Mouse (Mus musculus) neural tube, embryonic 12.5 days (tissue): Measurements from ENCODE around the gene Fbn1. TPM values are rescaled to one million over a fixed set of nuclear protein-coding genes. Genes with fewer than 3 reads are reported as not detected.

Experiments
- ATAC-seq: fragments of 200-750 bp; cut with Nextera tagmentation; 2 replicates; pipeline ENCODE4 v1.8.0; 2017; ENCODE audit warnings: low read depth, mild to moderate bottlenecking, moderate TSS enrichment, moderate library complexity; ENCODE audit not compliant: low FRiP score
- H3K27ac ChIP-seq: fragments of 300-500 bp; sonication (generic); 2 replicates; pipeline ENCODE4 v1.5.1; 2016
- H3K27me3 ChIP-seq: fragments of 300-500 bp; sonication (generic); replicated peaks from 2 replicates; pipeline ENCODE4 v1.6.1; 2016; ENCODE audit warnings: mild to moderate bottlenecking
- H3K36me3 ChIP-seq: fragments of 300-500 bp; sonication (generic); 2 replicates; pipeline ENCODE4 v1.6.1; 2016; ENCODE audit warnings: mild to moderate bottlenecking
- H3K4me1 ChIP-seq: fragments of 300-500 bp; sonication (generic); 2 replicates; pipeline ENCODE4 v1.6.1; 2016
- H3K4me2 ChIP-seq: fragments of 300-500 bp; sonication (generic); replicated peaks from 2 replicates; pipeline ENCODE4 v1.6.1; 2016; ENCODE audit warnings: mild to moderate bottlenecking
- H3K4me3 ChIP-seq: fragments of 300-500 bp; sonication (generic); 2 replicates; pipeline ENCODE4 v1.5.1; 2016
- H3K9ac ChIP-seq: fragments of 300-500 bp; sonication (generic); 2 replicates; pipeline ENCODE4 v1.6.1; 2016; ENCODE audit warnings: mild to moderate bottlenecking
- H3K9me3 ChIP-seq: fragments of 300-500 bp; sonication (generic); 2 replicates; pipeline ENCODE4 v1.6.1; 2016; ENCODE audit warnings: mild to moderate bottlenecking
- WGBS: fragments of 180-500 bp; shearing (Covaris S2); methylation state at CpG from one replicate; pipeline ENCODE4 v1.1.7; 2016; 5-methylcytosine and 5-hydroxymethylcytosine counted together
- polyA plus RNA-seq: library from polyadenylated mRNA; unstranded; fragments of >200 nt; fragmentation: Nextera tagmentation; extraction: Ambion mirVana; gene quantifications from 2 replicates; pipeline ENCODE4 v1.2.1, GENCODE M21; 2016

Fbn1 gene
- polyA plus RNA-seq, 1 experiment from 2014 or later, result 6.8 TPM

- Histone ChIP-seq H3K27me3 (no peaks in the 10 kb centered on the region), H3K4me3 (no peak overlapping the region), H3K4me2 (no peak overlapping the region), H3K9ac (no peak overlapping the region), H3K9me3 (no peaks in the 10 kb centered on the region), H3K4me1 (no peaks in the 10 kb centered on the region), H3K27ac (no peak overlapping the region), H3K36me3 (no peaks in the 10 kb centered on the region)
- ATAC-seq, result no peak
- 90% methylated on average over 4 of the region's 4 CpGs for WGBS
Measured at GRCm38 (mm10) chr2:125404509-125405105, 103.2 kb downstream of the Fbn1 start.

GRCm38 (mm10) chr2:125402276-125402675, 105.5 kb downstream of the Fbn1 start:
- Histone ChIP-seq H3K4me2 (no peak overlapping the region), H3K36me3 (no peaks in the 10 kb centered on the region), H3K4me3 (no peak overlapping the region), H3K9me3 (no peaks in the 10 kb centered on the region), H3K27me3 (no peaks in the 10 kb centered on the region), H3K4me1 (no peaks in the 10 kb centered on the region), H3K9ac (no peak overlapping the region), H3K27ac (no peak overlapping the region)
- ATAC-seq, result no peak
- WGBS, result 84% methylated on average over 1 of the region's 1 CpGs

GRCm38 (mm10) chr2:125400121-125400520, 107.7 kb downstream of the Fbn1 start:
- Histone ChIP-seq H3K4me2 (no peak overlapping the region), H3K27ac (no peak overlapping the region), H3K27me3 (no peaks in the 10 kb centered on the region), H3K4me1 (no peaks in the 10 kb centered on the region), H3K9ac (no peak overlapping the region), H3K9me3 (no peaks in the 10 kb centered on the region), H3K4me3 (no peak overlapping the region), H3K36me3 (no peaks in the 10 kb centered on the region)
- ATAC-seq, result no peak
- 94% methylated on average over 3 of the region's 3 CpGs for WGBS

GRCm38 (mm10) chr2:125397796-125398195, 110.0 kb downstream of the Fbn1 start:
- no peaks in the 10 kb centered on the region for H3K9me3 ChIP-seq
- no peaks in the 10 kb centered on the region for H3K36me3 ChIP-seq
- no peak overlapping the region for H3K4me3 ChIP-seq
- no peaks in the 10 kb centered on the region for H3K27me3 ChIP-seq
- 90% methylated on average over 7 of the region's 7 CpGs for WGBS
- no peak for ATAC-seq
- no peak overlapping the region for H3K27ac ChIP-seq
- H3K9ac ChIP-seq, result no peak overlapping the region
- no peaks in the 10 kb centered on the region for H3K4me1 ChIP-seq
- no peak overlapping the region for H3K4me2 ChIP-seq

GRCm38 (mm10) chr2:125394428-125395101, 113.2 kb downstream of the Fbn1 start:
- WGBS, result 95% methylated on average over 9 of the region's 9 CpGs
- Histone ChIP-seq H3K27ac (no peak overlapping the region), H3K4me1 (no peaks in the 10 kb centered on the region), H3K4me3 (no peak overlapping the region), H3K36me3 (no peaks in the 10 kb centered on the region), H3K4me2 (no peak overlapping the region), H3K9ac (no peak overlapping the region), H3K27me3 (no peaks in the 10 kb centered on the region), H3K9me3 (no peaks in the 10 kb centered on the region)
- ATAC-seq, result no peak

GRCm38 (mm10) chr2:125391582-125391981, 116.2 kb downstream of the Fbn1 start:
- H3K9ac ChIP-seq, result no peak overlapping the region
- H3K27me3 ChIP-seq, result no peaks in the 10 kb centered on the region
- no peak overlapping the region for H3K27ac ChIP-seq
- no peak overlapping the region for H3K4me3 ChIP-seq
- no peak overlapping the region for H3K4me2 ChIP-seq
- WGBS, result 87% methylated on average over 6 of the region's 6 CpGs
- ATAC-seq, result no peak
- H3K4me1 ChIP-seq, result no peaks in the 10 kb centered on the region
- 0 out of 2 replicates have a peak, but pooled peaks cover 4% of the 10 kb centered on the region for H3K36me3 ChIP-seq
- H3K9me3 ChIP-seq, result no peaks in the 10 kb centered on the region

GRCm38 (mm10) chr2:125389796-125390195, 118.0 kb downstream of the Fbn1 start:
- no peak overlapping the region for H3K27ac ChIP-seq
- no peaks in the 10 kb centered on the region for H3K9me3 ChIP-seq
- 0 out of 2 replicates have a peak, but pooled peaks cover 4% of the 10 kb centered on the region for H3K36me3 ChIP-seq
- H3K9ac ChIP-seq, result no peak overlapping the region
- no peaks in the 10 kb centered on the region for H3K27me3 ChIP-seq
- ATAC-seq, result no peak
- H3K4me3 ChIP-seq, result no peak overlapping the region
- H3K4me1 ChIP-seq, result no peaks in the 10 kb centered on the region
- 95% methylated on average over 10 of the region's 10 CpGs for WGBS
- no peak overlapping the region for H3K4me2 ChIP-seq

GRCm38 (mm10) chr2:125386221-125386965, 121.4 kb downstream of the Fbn1 start:
- Histone ChIP-seq H3K27me3 (no peaks in the 10 kb centered on the region), H3K4me3 (no peak overlapping the region), H3K4me2 (no peak overlapping the region), H3K9me3 (no peaks in the 10 kb centered on the region), H3K9ac (no peak overlapping the region), H3K4me1 (no peaks in the 10 kb centered on the region), H3K27ac (no peak overlapping the region), H3K36me3 (0 out of 2 replicates have a peak, but pooled peaks cover 4% of the 10 kb centered on the region)
- no peak for ATAC-seq
- 83% methylated on average over 7 of the region's 7 CpGs for WGBS

- 71% methylated on average over 4 of the region's 4 CpGs for WGBS
- H3K27ac ChIP-seq, result no peak overlapping the region
- H3K9ac ChIP-seq, result no peak overlapping the region
Measured at GRCm38 (mm10) chr2:125384941-125385340, 122.9 kb downstream of the Fbn1 start.

GRCm38 (mm10) chr2:125384415-125384814, 123.4 kb downstream of the Fbn1 start:
- 0 out of 2 replicates have a peak, but pooled peaks cover 4% of the 10 kb centered on the region for H3K36me3 ChIP-seq
- no peaks in the 10 kb centered on the region for H3K9me3 ChIP-seq
- H3K4me1 ChIP-seq, result no peaks in the 10 kb centered on the region
- no peak for ATAC-seq
- no peaks in the 10 kb centered on the region for H3K27me3 ChIP-seq
- no peak overlapping the region for H3K9ac ChIP-seq
- H3K4me2 ChIP-seq, result no peak overlapping the region
- H3K27ac ChIP-seq, result no peak overlapping the region
- H3K4me3 ChIP-seq, result no peak overlapping the region
- 92% methylated on average over 6 of the region's 6 CpGs for WGBS

More at GRCm38 (mm10) chr2:125384941-125385340, 122.9 kb downstream of the Fbn1 start:
- 0 out of 2 replicates have a peak, but pooled peaks cover 4% of the 10 kb centered on the region for H3K36me3 ChIP-seq
- no peak overlapping the region for H3K4me3 ChIP-seq
- ATAC-seq, result no peak
- no peak overlapping the region for H3K4me2 ChIP-seq
- H3K9me3 ChIP-seq, result no peaks in the 10 kb centered on the region
- H3K27me3 ChIP-seq, result no peaks in the 10 kb centered on the region
- no peaks in the 10 kb centered on the region for H3K4me1 ChIP-seq

GRCm38 (mm10) chr2:125383273-125383641, 124.5 kb downstream of the Fbn1 start:
- ATAC-seq, result no peak
- no peak overlapping the region for H3K4me2 ChIP-seq
- 0 out of 2 replicates have a peak, but pooled peaks cover under 1% of the 10 kb centered on the region for H3K36me3 ChIP-seq
- H3K27ac ChIP-seq, result no peak overlapping the region
- no peak overlapping the region for H3K4me3 ChIP-seq
- H3K4me1 ChIP-seq, result no peaks in the 10 kb centered on the region
- H3K9me3 ChIP-seq, result no peaks in the 10 kb centered on the region
- no peaks in the 10 kb centered on the region for H3K27me3 ChIP-seq
- 91% methylated on average over 7 of the region's 7 CpGs for WGBS
- H3K9ac ChIP-seq, result no peak overlapping the region

GRCm38 (mm10) chr2:125382613-125383272, 125.0 kb downstream of the Fbn1 start:
- no peak overlapping the region for H3K4me3 ChIP-seq
- no peak overlapping the region for H3K27ac ChIP-seq
- no peaks in the 10 kb centered on the region for H3K9me3 ChIP-seq
- H3K4me1 ChIP-seq, result no peaks in the 10 kb centered on the region
- H3K36me3 ChIP-seq, result no peaks in the 10 kb centered on the region
- no peak for ATAC-seq
- no peaks in the 10 kb centered on the region for H3K27me3 ChIP-seq
- no peak overlapping the region for H3K9ac ChIP-seq
- WGBS, result 68% methylated on average over 7 of the region's 7 CpGs
- H3K4me2 ChIP-seq, result no peak overlapping the region
